Mouse (Mus musculus) monocyte, adult 5-6 weeks (primary cell): ENCODE results near the gene Gal3st2c. TPM values are rescaled to one million over a fixed set of nuclear protein-coding genes. Genes with fewer than 3 reads are reported as not detected.
"Not testable (repeated sequence)": the region's sequence is repeated elsewhere in the genome, so short reads cannot be mapped to it uniquely, and the experiment has no call there.

Experiments
- ATAC-seq: fragments of 153-309, 156-312 bp; replicated peaks from 2 replicates; pipeline ENCODE4 v1.8.0; 2017; ENCODE audit warnings: mild to moderate bottlenecking; ENCODE audit not compliant: low TSS enrichment, insufficient number of reproducible peaks, severe bottlenecking, poor library complexity, low FRiP score
- total RNA-seq: library from RNA; stranded (forward); fragments of 200-1000, 200-491, 200-594 nt; gene quantifications from 3 replicates; pipeline ENCODE4 v1.2.3, GENCODE M21; 2017

The Gal3st2c gene
- total RNA-seq, 1 experiment from 2014 or later = not detected

GRCm38 (mm10) chr1:94034984-94035743 is 44.9 kb downstream of the Gal3st2c start:
- ATAC-seq = peak; percentile 87

GRCm38 (mm10) chr1:94040391-94040790 is 50.1 kb downstream of the Gal3st2c start:
- ATAC-seq = no peak

GRCm38 (mm10) chr1:94045559-94045958 is 55.2 kb downstream of the Gal3st2c start:
- ATAC-seq = no peak

- no peak for ATAC-seq
Measured at GRCm38 (mm10) chr1:94046544-94046943, 56.2 kb downstream of the Gal3st2c start.

GRCm38 (mm10) chr1:94051104-94051503 is 60.8 kb downstream of the Gal3st2c start:
- no peak for ATAC-seq

GRCm38 (mm10) chr1:94052373-94052772 is 62.1 kb downstream of the Gal3st2c start, which contains the start of gene Pdcd1:
Gene Pdcd1, minus strand, starts transcription at chr1:94052553.
- no peak for ATAC-seq

GRCm38 (mm10) chr1:94053530-94054216 is 63.4 kb downstream of the Gal3st2c start:
- no peak for ATAC-seq

- ATAC-seq = no peak
Measured at GRCm38 (mm10) chr1:94054481-94054880, 64.2 kb downstream of the Gal3st2c start.

- ATAC-seq = peak; percentile 62; the same call in 1 of the 2 replicates
Measured at GRCm38 (mm10) chr1:94055966-94056365, 65.7 kb downstream of the Gal3st2c start.

GRCm38 (mm10) chr1:94057401-94057800 is 67.1 kb downstream of the Gal3st2c start:
- ATAC-seq = no peak

GRCm38 (mm10) chr1:94058281-94058680 is 68.0 kb downstream of the Gal3st2c start:
- not testable (repeated sequence) for ATAC-seq

Other genes with a start within 250 kb of the Gal3st2c start
- gene Atg4b, start 239.0 kb upstream of the Gal3st2c start, total RNA-seq = 21.7 to 86.4 TPM (median 55.1 TPM) in 3 replicates
- gene Thap4, start 235.6 kb upstream of the Gal3st2c start, total RNA-seq = 6.8 to 26.3 TPM (median 11.5 TPM) in 3 replicates
- gene Dtymk, start 188.6 kb upstream of the Gal3st2c start, total RNA-seq = 27.4 to 45.3 TPM (median 39.4 TPM) in 3 replicates
- gene Ing5, start 186.5 kb upstream of the Gal3st2c start, total RNA-seq = 31.0 to 39.7 TPM (median 38.6 TPM) in 3 replicates
- 11.0 to 33.9 TPM (median 14.0 TPM) in 3 replicates for gene D2hgdh, start 165.6 kb upstream of the Gal3st2c start, total RNA-seq
- not detected in 3 replicates for gene Gal3st2, start 129.2 kb upstream of the Gal3st2c start, total RNA-seq
- 0.53 TPM in 1 of 3 replicates, not detected in the others for gene Gal3st2b, start 72.2 kb upstream of the Gal3st2c start, total RNA-seq
- not detected in 3 replicates for gene Neu4, start 29.9 kb downstream of the Gal3st2c start, total RNA-seq
- 0.19 to 1.4 TPM in 2 of 3 replicates, not detected in the other for gene Pdcd1, start 62.0 kb downstream of the Gal3st2c start, total RNA-seq